Mouse (Mus musculus) hindbrain, embryonic 16.5 days (tissue): ENCODE data around the gene Otx2. TPM values are rescaled to one million over a fixed set of nuclear protein-coding genes. Genes with fewer than 3 reads are reported as not detected.

Experiments used
- ATAC-seq: fragments of 200-750 bp; cut with Nextera tagmentation; 2 replicates; pipeline ENCODE4 v1.8.0; 2017; ENCODE audit warnings: moderate TSS enrichment, moderate library complexity
- H3K27ac ChIP-seq: fragments of 300-500 bp; sonication (generic); 2 replicates; pipeline ENCODE4 v1.5.1; 2014; ENCODE audit warnings: low read depth, mild to moderate bottlenecking, control low read depth, low read length, moderate library complexity
- H3K27me3 ChIP-seq: fragments of 300-500 bp; sonication (generic); replicated peaks from 2 replicates; pipeline ENCODE4 v1.6.1; 2014; ENCODE audit warnings: low read length; ENCODE audit not compliant: control insufficient read depth, insufficient read depth
- H3K36me3 ChIP-seq: fragments of 300-500 bp; sonication (generic); 2 replicates; pipeline ENCODE4 v1.6.1; 2014; ENCODE audit warnings: mild to moderate bottlenecking, low read length, moderate library complexity, mixed read lengths; ENCODE audit not compliant: control insufficient read depth, insufficient read depth
- H3K4me1 ChIP-seq: fragments of 300-500 bp; sonication (generic); 2 replicates; pipeline ENCODE4 v1.6.1; 2014; ENCODE audit warnings: low read depth, low read length; ENCODE audit not compliant: control insufficient read depth, insufficient read depth
- H3K4me2 ChIP-seq: fragments of 300-500 bp; sonication (generic); 2 replicates; pipeline ENCODE4 v1.6.1; 2014; ENCODE audit warnings: mild to moderate bottlenecking, low read length, control low read depth, moderate library complexity
- H3K4me3 ChIP-seq: fragments of 300-500 bp; sonication (generic); 2 replicates; pipeline ENCODE4 v1.5.1; 2014; ENCODE audit warnings: mild to moderate bottlenecking, low read length, control low read depth, moderate library complexity
- H3K9ac ChIP-seq: fragments of 300-500 bp; sonication (generic); 2 replicates; pipeline ENCODE4 v1.6.1; 2014; ENCODE audit warnings: low read depth, mild to moderate bottlenecking, control low read depth, low read length, moderate library complexity
- H3K9me3 ChIP-seq: fragments of 300-500 bp; sonication (generic); 2 replicates; pipeline ENCODE4 v1.6.1; 2014; ENCODE audit warnings: mild to moderate bottlenecking, low read length, moderate library complexity; ENCODE audit not compliant: control insufficient read depth
- WGBS: fragments of 180-500 bp; shearing (Covaris S2); extraction: QIAGEN DNeasy Blood & Tissue Kit; methylation state at CpG from one replicate; pipeline ENCODE4 v1.1.7; 2014; 5-methylcytosine and 5-hydroxymethylcytosine counted together
- polyA plus RNA-seq: library from polyadenylated mRNA; unstranded; fragments of >200 nt; fragmentation: Nextera tagmentation; extraction: Ambion mirVana; gene quantifications from 2 replicates; pipeline ENCODE4 v1.2.1, GENCODE M21; 2015

Otx2 gene
- polyA plus RNA-seq, 1 experiment from 2014 or later: 21.0 TPM

GRCm38 (mm10) chr14:48707844-48708383, 34.3 kb upstream of the Otx2 start:
- Histone ChIP-seq H3K4me2 (no peak overlapping the region), H3K27me3 (peaks cover 20% of the 10 kb centered on the region)

GRCm38 (mm10) chr14:48707391-48707790, 33.8 kb upstream of the Otx2 start:
- Histone ChIP-seq H3K9ac (no peak overlapping the region), H3K4me2 (no peak overlapping the region), H3K27me3 (peaks cover 20% of the 10 kb centered on the region), H3K9me3 (no peaks in the 10 kb centered on the region), H3K27ac (no peak overlapping the region), H3K4me1 (peaks cover 5% of the 10 kb centered on the region), H3K36me3 (no peaks in the 10 kb centered on the region), H3K4me3 (no peak overlapping the region)
- WGBS: 62% methylated on average over 5 of the region's 5 CpGs
- no peak for ATAC-seq

More at GRCm38 (mm10) chr14:48707844-48708383, 34.3 kb upstream of the Otx2 start:
- Histone ChIP-seq H3K36me3 (no peaks in the 10 kb centered on the region), H3K9me3 (no peaks in the 10 kb centered on the region), H3K9ac (no peak overlapping the region), H3K27ac (no peak overlapping the region), H3K4me1 (peaks cover 5% of the 10 kb centered on the region), H3K4me3 (no peak overlapping the region)
- no peak for ATAC-seq
- WGBS: 7% methylated on average over 6 of the region's 6 CpGs

GRCm38 (mm10) chr14:48700790-48701370, 27.3 kb upstream of the Otx2 start:
- Histone ChIP-seq H3K4me1 (no peaks in the 10 kb centered on the region), H3K27ac (no peak overlapping the region), H3K27me3 (peaks cover 5% of the 10 kb centered on the region; the same call in 1 of the 2 replicates), H3K36me3 (no peaks in the 10 kb centered on the region), H3K9ac (no peak overlapping the region), H3K4me2 (no peak overlapping the region), H3K4me3 (no peak overlapping the region), H3K9me3 (no peaks in the 10 kb centered on the region)
- WGBS: 31% methylated on average over 8 of the region's 8 CpGs
- ATAC-seq: no peak

GRCm38 (mm10) chr14:48679590-48679989, 6.0 kb upstream of the Otx2 start:
- Histone ChIP-seq H3K27ac (no peak overlapping the region), H3K36me3 (no peaks in the 10 kb centered on the region), H3K9ac (no peak overlapping the region), H3K4me3 (no peak overlapping the region), H3K4me2 (no peak overlapping the region), H3K4me1 (no peaks in the 10 kb centered on the region), H3K9me3 (no peaks in the 10 kb centered on the region), H3K27me3 (peaks cover 25% of the 10 kb centered on the region)
- WGBS: 84% methylated on average over 5 of the region's 5 CpGs
- no peak for ATAC-seq

- Histone ChIP-seq H3K9ac (no peak overlapping the region), H3K27me3 (peaks cover 33% of the 10 kb centered on the region)
Observed at GRCm38 (mm10) chr14:48678674-48679073, 5.1 kb upstream of the Otx2 start.

GRCm38 (mm10) chr14:48674036-48674831, 615 bp upstream of the Otx2 start:
- 2% methylated on average over 36 of the region's 36 CpGs for WGBS
- Histone ChIP-seq H3K4me1 (no peaks in the 10 kb centered on the region), H3K36me3 (no peaks in the 10 kb centered on the region), H3K4me2 (peak overlapping the region; percentile 46), H3K9me3 (no peaks in the 10 kb centered on the region), H3K4me3 (peak overlapping the region; percentile 30), H3K27me3 (peaks cover 53% of the 10 kb centered on the region), H3K9ac (peak overlapping the region; percentile 22), H3K27ac (peak overlapping the region; percentile 5; the same call in 1 of the 2 replicates)
- peak; percentile 54; the same call in 1 of the 2 replicates for ATAC-seq

More at GRCm38 (mm10) chr14:48678674-48679073, 5.1 kb upstream of the Otx2 start:
- no peak overlapping the region for H3K27ac ChIP-seq
- H3K4me1 ChIP-seq: no peaks in the 10 kb centered on the region
- ATAC-seq: no peak
- H3K36me3 ChIP-seq: no peaks in the 10 kb centered on the region
- H3K4me2 ChIP-seq: no peak overlapping the region
- WGBS: 86% methylated on average over 3 of the region's 3 CpGs
- H3K4me3 ChIP-seq: no peak overlapping the region
- no peaks in the 10 kb centered on the region for H3K9me3 ChIP-seq

- H3K27ac ChIP-seq: no peak overlapping the region
- no peaks in the 10 kb centered on the region for H3K9me3 ChIP-seq
- H3K4me2 ChIP-seq: peak overlapping the region; percentile 27; the same call in 1 of the 2 replicates
- H3K4me3 ChIP-seq: no peak overlapping the region
- H3K27me3 ChIP-seq: peaks cover 53% of the 10 kb centered on the region
- H3K4me1 ChIP-seq: no peaks in the 10 kb centered on the region
- no peaks in the 10 kb centered on the region for H3K36me3 ChIP-seq
- H3K9ac ChIP-seq: no peak overlapping the region
- ATAC-seq: no peak
- WGBS: 15% methylated on average over 10 of the region's 10 CpGs
Observed at GRCm38 (mm10) chr14:48672611-48673176, 925 bp downstream of the Otx2 start.

- WGBS: 24% methylated on average over 9 of the region's 9 CpGs
- ATAC-seq: no peak
- H3K9ac ChIP-seq: no peak overlapping the region
- no peak overlapping the region for H3K27ac ChIP-seq
- peaks cover 56% of the 10 kb centered on the region for H3K27me3 ChIP-seq
- H3K4me3 ChIP-seq: no peak overlapping the region
- H3K4me1 ChIP-seq: no peaks in the 10 kb centered on the region
- no peaks in the 10 kb centered on the region for H3K9me3 ChIP-seq
- H3K4me2 ChIP-seq: no peak overlapping the region
- H3K36me3 ChIP-seq: no peaks in the 10 kb centered on the region
Observed at GRCm38 (mm10) chr14:48671480-48672240, 2.0 kb downstream of the Otx2 start.
